Mouse (Mus musculus): ENCODE results near the gene Cutal. TPM values are rescaled to one million over a fixed set of nuclear protein-coding genes. Genes with fewer than 3 reads are reported as not detected.
A peak's percentile ranks its signal among the peaks of the same experiment; 100 is the strongest.
"Not testable (repeated sequence)": the region's sequence is repeated elsewhere in the genome, so short reads cannot be mapped to it uniquely, and the experiment has no call there.

Cutal gene
- total RNA-seq (2021), result under 1 TPM; 0.69 to 0.76 TPM

DNA sequence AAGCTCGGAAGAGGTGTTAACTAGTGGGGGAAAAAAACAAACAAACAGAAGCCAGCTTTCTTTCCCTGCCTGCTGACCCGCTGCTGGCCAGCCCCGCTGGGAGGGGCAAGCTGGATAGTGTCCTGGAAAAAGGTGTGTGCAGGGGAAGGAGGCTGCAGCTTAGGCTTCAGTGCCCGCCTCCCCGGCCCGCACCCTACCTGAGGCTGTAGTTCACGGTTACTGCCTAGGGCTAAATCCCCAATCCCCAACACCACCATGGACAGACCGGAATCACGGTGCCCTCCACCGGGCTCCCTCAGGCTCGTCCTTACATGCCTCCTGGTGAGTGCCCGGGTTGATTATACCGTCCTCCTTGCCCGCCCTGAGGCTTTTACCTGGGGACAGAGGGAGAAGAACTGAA, at the start of gene Cutal:
Gene Cutal, plus strand, starts transcription at position 126 of the 400 bp plus-strand sequence.
- DNase-seq, result no peak

GRCm38 (mm10) chr2:34825827-34826459, 48.3 kb upstream of the Cutal start, which contains the start of gene Fbxw2:
Fbxw2 (minus strand) TSS chr2:34826311.
- DNase-seq, result peak; percentile 92 to 93
- intact Hi-C loops (cut with DNase I), result loop anchor here (2.0 to 5.0 kb wide), 3 partner anchors 21 to 76 kb away; no protein-coding TSS in a partner anchor

More for the DNA sequence above, at the start of gene Cutal:
- intact Hi-C loops (cut with DNase I), result loop anchor here (5.0 kb wide), 1 partner anchor 233 kb away; the partner anchor contains the start of gene Cntrl

DNA sequence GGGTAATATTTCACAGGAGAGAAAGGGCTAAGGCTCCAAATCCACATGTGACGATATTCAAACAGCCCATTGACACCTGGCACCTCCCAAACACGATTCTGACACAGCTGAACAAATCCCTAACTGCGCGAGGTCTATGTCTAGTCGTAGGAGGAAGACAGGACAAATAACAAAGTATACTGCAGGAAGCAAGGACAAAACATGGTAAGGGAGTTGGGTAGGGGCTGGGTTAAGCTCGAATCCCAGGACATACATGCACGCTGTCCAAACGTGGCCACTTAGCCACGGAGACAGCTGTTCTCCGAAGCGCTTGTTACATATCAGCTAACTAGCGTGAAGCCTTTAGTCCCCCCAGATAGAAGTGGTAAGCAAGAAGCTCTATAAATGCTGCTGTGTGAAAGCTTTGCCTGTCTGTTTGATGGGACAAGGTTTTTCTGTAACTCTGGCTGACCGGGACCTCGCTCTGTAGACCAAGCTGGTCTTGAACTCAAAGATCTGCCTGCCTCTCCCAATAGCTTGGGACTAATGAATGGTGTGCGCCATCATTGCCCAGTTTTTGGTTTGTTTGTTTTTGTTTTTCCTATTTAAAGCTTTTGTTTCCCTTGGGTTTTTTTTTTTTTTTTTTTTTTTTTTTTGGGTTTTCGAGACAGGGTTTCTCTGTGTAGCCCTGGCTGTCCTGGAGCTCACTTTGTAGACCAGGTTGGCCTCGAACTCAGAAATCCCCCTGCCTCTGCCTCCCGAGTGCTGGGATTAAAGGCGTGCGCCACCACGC, 47.5 kb upstream of the Cutal start:
- DNase-seq, result peak in 1 of 2 experiments; percentile 8
- intact Hi-C loops (cut with DNase I), result loop anchor here (2.0 to 5.0 kb wide), 2 partner anchors 44 to 76 kb away; no protein-coding TSS in a partner anchor

DNA sequence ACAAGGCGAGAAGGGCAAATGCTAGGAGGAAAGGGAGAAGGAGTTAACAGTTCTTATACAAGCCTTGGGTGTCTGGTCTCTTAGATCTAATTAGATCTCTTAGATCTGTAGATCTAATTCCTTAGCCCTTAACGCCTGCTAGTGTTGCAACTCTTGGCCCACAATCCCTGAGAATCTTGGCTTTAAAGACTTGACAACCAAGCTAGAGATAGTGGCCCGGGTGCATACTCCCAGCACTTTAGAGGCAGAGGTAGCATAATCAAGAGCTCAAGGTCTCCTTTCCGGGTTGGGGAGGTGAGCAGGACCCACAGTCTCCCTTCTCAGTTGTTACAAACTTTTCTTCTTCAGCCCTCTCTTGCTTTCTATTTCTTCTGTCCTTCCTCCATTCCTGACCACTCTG, 46.6 kb upstream of the Cutal start:
- intact Hi-C loops (cut with DNase I), result loop anchor here (2.0 to 5.0 kb wide), 2 partner anchors 43 to 75 kb away; no protein-coding TSS in a partner anchor
- no peak for DNase-seq

GRCm38 (mm10) chr2:34828026-34828425, 46.2 kb upstream of the Cutal start:
- intact Hi-C loops (cut with DNase I), result loop anchor here (5.0 kb wide), 1 partner anchor 74 kb away; no protein-coding TSS in a partner anchor
- no peak for DNase-seq

DNA sequence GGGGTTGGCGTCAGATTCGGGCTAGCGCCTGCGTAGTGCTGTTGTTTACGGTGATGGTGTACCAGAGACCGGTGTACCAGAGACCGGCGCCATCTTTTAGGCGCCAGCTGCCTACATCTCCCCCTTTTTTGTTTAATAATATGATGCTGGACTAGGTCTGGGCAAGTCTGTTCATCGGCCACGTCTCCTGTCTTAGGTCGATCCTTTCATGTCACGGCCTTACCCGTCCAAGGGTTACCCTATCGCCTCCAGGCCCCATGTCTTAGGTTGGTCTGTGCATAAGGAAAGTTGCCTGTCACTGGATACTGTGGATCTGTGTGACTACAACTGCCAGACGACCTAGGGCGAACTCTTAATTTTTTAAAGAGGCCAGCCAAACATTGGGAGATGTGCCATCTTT, 44.1 kb upstream of the Cutal start:
- intact Hi-C loops (cut with DNase I); DNase-seq: not testable (repeated sequence)

DNA sequence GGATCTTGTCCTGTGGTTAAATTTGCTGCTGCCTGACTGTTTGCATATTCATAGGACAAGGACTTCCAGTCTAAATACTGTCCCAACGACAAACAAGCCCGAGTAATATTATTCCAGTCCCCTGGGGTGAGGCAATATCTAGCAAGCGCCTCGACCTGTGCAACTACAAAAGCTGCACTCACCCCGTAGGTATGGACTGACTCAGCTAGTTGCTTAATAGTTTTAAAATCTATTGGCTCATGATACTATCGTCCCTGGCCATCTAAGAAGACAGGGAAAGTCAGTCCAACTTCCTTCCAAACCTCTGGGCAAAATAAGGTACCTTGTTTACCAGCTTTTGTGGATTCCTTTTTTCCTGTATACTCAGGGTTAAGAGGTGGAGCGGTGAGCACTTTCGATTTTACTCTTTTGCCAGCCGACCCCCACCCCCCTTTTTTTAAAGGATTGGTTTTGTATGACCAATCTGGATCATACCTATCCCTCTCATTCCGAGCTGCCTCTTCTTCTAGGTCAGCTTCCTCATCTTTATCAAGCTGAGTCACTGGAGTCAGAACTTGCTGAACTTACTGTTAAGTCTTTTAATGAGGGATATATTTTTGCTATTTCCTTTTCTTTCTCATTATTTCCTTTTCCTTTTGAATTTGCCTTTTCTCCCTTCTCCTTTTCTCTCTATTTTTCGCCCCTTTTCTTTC, 41.3 kb upstream of the Cutal start, which contains the start of gene Gm34653:
Gene Gm34653, plus strand, starts transcription at position 242 of the 692 bp plus-strand sequence.
- DNase-seq; intact Hi-C loops (cut with DNase I): not testable (repeated sequence)

- DNase-seq, result no peak
- intact Hi-C loops (cut with DNase I), result no loop called here
Measured at GRCm38 (mm10) chr2:34833624-34834023, 40.6 kb upstream of the Cutal start.

DNA sequence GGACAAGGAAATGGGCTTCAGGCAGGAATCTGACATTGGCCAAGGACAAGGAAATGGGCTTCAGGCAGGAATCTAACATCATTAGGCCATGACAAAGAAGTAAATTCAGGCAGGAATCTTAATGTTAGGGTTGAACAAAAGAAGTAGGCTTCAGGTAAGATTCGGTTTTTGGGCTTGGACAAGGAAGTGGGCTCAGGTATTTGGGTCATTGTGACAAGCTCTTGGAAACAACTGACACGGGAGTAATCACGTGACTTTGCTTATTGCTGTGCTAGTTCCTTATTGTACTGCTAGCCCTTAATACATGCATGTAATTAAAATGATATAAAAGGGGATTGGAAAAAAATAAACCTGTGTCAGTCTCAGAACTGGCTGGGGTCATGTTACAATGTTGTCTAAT, 38.5 kb upstream of the Cutal start:
- intact Hi-C loops (cut with DNase I), result no loop called here
- no peak for DNase-seq

DNA sequence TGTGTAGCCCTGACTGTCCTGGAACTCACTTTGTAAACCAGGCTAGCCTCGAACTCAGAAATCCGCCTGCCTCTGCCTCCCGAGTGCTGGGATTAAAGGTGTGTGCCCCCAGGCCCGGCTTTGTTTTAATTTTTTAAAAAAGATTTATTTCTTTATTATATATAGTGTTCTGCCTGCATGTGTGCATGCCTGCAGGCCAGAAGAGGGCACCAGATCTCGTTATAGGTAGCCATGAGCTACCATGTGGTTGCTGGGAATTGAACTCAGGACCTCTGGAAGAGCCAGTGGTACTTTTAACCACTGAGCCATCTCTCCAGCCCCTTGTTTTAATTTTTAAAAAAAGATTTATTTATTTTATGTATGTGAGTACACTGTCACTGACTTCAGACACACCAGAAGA, 34.1 kb upstream of the Cutal start:
- not testable (repeated sequence) for DNase-seq
- intact Hi-C loops (cut with DNase I), result loop anchor here (10.0 kb wide), 1 partner anchor 125 kb away; the partner anchor contains the start of gene Traf1

- no peak for DNase-seq
- intact Hi-C loops (cut with DNase I), result loop anchor here (10.0 kb wide), 1 partner anchor 123 kb away; the partner anchor contains the start of gene Traf1
Measured at GRCm38 (mm10) chr2:34841706-34842105, 32.5 kb upstream of the Cutal start.

DNA sequence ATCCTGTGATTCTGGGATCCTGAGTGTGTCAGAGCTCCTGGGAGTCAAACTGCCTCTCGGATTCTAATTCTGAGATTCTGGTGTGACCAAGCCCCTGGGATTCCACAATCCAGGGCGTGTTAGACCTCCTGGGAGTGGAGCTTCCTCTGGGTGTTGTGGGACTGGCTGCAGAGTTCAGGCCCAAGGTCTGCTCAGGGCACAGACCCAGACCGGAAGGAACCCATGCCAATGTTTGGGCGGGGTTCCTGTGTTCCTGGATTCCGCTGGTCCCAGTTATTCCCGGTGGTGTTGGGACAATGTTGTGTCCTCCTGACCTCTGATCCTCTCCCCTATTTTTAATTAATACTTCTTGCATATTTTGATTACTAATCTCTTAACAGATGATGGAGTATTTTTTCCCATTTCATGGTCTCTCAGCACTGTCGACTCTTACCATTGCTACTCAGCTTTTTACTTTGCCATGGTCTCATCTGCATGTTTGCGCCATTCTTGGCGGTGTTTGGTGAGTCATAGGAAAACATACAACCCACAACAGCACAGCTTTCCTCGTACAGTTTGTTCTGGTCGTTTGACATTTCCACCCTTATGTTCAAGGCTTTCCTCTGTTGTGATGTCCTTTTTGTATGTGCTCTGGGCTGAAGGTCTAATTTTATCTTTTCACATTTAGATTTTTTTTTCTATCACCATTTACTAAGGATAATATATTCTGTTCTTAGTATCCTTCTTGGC, 30.8 kb upstream of the Cutal start:
- intact Hi-C loops (cut with DNase I), result loop anchor here (10.0 kb wide), 1 partner anchor 121 kb away; the partner anchor contains the start of gene Traf1
- DNase-seq, result peak; percentile 76 to 77

- intact Hi-C loops (cut with DNase I), result loop anchor here (10.0 kb wide), 1 partner anchor 117 kb away; the partner anchor contains the start of gene Traf1
- DNase-seq, result no peak
Measured at GRCm38 (mm10) chr2:34847702-34848101, 26.5 kb upstream of the Cutal start.

- DNase-seq, result no peak
- intact Hi-C loops (cut with DNase I), result no loop called here
Measured at GRCm38 (mm10) chr2:34855265-34855664, 18.9 kb upstream of the Cutal start.

DNA sequence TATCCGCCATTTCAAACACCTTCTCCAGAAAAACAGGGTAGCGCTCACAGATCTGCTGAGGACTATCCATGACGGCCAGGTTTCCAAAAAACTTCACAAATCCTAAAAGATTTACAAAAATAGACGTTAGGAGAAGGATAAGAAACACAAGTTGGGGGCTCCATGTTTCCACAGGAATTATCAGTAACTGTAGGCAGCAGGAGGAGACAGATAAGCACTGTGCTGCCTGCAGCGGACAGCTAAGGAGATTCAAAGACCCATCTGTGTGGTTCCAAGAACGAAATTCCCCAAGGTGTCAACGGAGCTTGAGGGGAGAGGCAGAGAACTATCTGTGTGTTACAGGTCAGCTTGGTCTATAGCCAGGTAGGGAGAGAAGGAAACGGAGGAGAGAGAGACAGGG, 16.5 kb upstream of the Cutal start:
- intact Hi-C loops (cut with DNase I), result no loop called here

GRCm38 (mm10) chr2:34869680-34870079, 4.5 kb upstream of the Cutal start:
- DNase-seq, result no peak
- intact Hi-C loops (cut with DNase I), result loop anchor here (2.0 to 5.0 kb wide), 3 partner anchors 37 to 238 kb away; partner anchors contain the start of genes Cntrl and Fbxw2

More for the DNA sequence above, 16.5 kb upstream of the Cutal start:
- no peak for DNase-seq

DNA sequence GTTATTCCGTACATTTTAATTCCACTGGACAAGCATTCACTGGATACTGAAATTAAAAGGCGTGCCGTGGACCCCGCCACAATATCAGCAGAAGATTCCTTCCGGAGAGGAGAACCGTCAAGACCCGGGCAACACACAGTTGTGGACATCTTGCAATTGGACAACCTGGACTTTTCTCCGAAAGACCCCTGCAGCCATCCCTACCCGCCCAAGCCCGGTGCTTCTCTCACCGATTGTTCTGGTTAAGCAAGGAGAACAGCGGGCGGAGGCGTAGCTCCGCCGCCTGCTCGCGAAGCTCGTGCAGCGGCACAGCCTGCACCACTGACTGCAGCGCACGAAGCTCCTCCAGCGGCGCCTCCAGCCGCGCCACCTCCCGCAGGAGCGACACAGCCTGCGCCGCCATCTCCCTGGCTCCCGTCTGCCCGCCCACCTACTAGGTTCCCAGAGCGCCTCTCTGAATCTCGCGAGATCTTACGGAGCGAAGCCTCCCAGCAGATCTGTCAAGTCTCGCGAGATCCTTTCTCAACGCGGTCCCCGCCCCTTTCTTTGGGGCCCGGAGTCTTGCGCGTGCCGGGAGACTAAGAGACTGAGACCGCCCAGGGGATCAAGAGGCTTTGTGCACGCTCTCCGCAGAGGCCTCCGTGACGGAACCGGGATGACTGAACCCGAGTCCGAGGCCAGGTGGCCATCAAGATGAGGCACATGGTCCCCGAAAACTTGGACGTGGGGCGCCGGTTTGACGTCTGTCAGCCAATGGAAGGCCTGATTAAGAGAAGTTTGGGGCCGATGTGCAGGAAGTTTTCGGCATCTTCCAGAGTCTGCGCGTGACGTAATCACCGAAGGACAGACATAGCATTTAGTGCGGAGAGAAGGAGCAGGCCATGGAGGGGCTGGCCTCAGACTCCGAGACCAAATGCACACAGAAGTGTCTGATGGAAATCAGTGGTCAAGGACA, 3.4 kb upstream of the Cutal start:
- intact Hi-C loops (cut with DNase I), result loop anchor here (2.0 to 5.0 kb wide), 3 partner anchors 36 to 237 kb away; partner anchors contain the start of genes Cntrl and Fbxw2
- DNase-seq, result peak; percentile 90 to 94

- no peak for DNase-seq
- intact Hi-C loops (cut with DNase I), result loop anchor here (5.0 kb wide), 1 partner anchor 232 kb away; the partner anchor contains the start of gene Cntrl
Measured at GRCm38 (mm10) chr2:34874816-34875345, 685 bp downstream of the Cutal start, which contains the start of gene Psmd5. Psmd5 (minus strand) TSS chr2:34874968.
